Mouse (Mus musculus) skeletal muscle tissue, adult 2 months (tissue): ENCODE data around the gene Kcnh2.

ENCODE experiments used
- DNase-seq: peaks from one replicate; pipeline ENCODE4 v3.0.0-alpha.2; 2012; ENCODE audit warnings: low read depth, low spot score

Kcnh2 gene

GRCm38 (mm10) chr5:24347186-24347875 lies 4.1 kb downstream of the Kcnh2 start:
- no peak for DNase-seq

GRCm38 (mm10) chr5:24346313-24346712 lies 5.1 kb downstream of the Kcnh2 start:
- no peak for DNase-seq

GRCm38 (mm10) chr5:24344477-24345051 lies 6.8 kb downstream of the Kcnh2 start:
- no peak for DNase-seq

GRCm38 (mm10) chr5:24343977-24344436 lies 7.4 kb downstream of the Kcnh2 start:
- DNase-seq, result no peak

DNA sequence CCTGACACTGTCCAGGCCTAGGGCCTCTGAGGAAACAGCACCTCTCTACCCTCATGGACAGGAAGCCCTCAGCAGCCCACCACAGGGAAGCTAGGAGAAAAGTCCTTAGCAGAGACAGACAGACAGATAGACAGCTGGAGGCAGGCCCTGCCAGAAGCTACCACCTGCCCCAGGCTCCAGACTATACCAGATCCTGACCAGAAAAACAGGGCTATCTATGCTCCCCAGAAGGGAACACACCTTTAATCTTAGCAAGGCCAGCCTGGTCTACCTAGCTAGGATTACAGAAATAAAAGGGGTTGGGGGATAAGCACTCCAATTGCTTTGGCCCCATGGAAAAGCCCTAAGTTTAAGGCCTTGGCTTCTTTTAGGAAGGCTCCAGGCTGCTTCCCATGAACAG lies 8.0 kb downstream of the Kcnh2 start:
- no peak for DNase-seq

DNA sequence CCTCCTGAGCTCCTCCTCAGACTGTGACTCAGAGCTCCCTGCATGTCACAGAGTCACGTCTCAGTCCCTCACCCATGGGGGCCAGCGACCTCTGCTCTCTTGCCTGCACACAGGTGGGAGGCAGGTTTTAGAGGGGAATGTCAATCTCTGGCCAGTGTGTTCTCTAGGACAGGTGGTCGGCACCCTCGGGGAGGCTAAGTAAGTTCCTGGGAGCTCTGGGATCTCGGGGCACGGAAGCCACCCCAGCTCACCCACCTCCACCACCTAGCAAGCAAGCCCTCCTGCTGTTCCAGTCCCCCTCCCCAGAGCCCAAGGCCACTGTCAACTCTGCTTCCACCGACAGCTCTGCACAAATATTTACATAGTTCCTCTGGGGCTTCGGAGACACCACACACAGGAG lies 8.4 kb downstream of the Kcnh2 start:
- no peak for DNase-seq

DNA sequence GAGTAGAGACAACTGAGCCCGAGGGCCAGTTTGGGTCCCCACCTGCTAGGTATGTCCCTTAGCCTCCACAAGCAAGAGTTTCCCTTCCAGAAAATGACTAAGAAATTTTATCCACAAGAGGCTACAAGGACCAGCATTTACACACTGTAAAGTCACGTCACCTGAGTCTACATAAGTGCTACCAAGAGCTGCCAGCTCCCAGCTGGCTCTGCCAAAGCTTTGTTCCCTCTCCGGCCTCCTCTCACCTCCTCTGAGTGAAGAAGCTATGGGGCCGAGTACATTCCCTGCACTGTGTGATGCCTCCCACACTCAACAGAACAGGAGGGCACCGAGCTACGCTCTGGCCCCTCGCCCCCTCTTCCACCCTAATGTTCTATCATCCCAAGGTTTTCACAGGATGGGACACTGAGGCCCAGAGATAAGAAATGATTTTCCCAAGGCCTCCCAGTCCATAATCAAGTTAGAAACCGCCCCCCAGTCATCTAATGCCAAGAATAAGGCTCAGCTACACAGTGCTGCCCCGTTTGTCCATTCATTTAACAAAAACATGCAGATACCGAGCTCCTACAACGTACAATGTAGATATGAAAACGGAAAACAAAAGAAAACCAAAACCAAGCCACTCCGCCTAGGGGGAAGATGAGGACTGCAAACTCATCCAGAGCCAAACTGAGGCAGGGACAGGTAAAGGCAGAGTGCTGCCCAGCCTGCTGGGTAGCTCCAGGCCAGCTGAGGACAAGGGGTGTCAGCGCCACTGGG lies 9.0 kb downstream of the Kcnh2 start:
- DNase-seq, result no peak

DNA sequence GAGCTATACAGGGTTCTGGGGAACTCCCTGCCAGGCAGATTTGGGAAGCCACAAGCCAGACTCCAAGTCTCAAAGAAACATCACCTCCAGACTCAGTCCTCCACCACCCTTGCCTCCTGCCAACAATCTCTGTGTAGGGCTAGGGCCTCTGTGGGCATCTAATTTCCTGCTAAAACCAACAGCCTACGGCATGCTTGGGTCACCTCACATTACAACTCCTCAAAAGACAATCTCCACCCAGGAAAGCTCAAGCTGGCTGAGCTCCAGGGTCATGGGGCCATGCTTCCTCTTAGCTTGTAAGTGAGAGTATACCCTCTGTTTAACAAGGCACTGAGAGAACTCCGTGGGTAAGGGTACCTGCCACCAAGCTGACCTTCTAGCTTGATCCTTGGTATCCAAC lies 13.6 kb downstream of the Kcnh2 start:
- DNase-seq, result no peak

DNA sequence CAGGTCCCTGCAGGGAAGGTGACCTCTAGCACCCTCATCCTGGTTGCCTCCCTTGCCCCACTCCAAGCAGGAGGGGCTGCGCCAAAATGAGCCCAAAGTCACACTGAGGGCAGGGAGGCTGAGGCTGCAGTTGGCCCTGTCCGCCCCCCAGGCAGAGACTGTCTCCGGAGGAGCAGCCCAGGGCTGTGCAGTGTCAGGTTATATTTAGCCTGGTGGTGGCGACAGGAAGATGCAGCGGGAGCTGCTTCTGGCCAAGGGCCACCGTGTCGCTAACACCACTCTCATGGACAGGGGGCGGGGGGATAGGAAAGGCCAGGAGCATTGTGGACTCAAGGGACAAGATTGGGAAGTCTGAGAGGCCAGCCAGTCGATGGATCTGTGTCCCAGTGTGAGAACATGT lies 14.0 kb downstream of the Kcnh2 start:
- DNase-seq, result no peak

GRCm38 (mm10) chr5:24335888-24336511 lies 15.4 kb downstream of the Kcnh2 start:
- no peak for DNase-seq

DNA sequence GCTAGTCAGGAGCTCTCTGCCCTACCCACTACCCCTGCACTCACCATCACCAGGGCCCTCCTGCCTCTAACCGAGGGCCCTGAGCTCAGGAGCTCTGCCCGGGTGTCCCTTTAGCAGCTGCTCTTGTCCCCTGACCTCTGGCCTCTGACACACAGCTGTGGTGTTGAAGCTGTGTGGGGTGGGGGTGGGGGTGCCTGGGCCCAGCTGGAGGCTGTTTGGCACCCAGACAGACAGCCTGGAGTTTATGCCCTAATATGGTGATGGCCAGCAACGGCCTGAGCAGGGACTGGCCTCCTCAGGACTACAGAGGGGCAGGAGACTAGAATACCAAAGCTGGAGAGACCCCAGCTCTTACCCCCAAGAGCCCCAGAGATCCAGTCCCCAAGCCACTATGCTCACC lies 16.7 kb downstream of the Kcnh2 start:
- no peak for DNase-seq

- no peak for DNase-seq
Observed at GRCm38 (mm10) chr5:24332401-24332800, 19.0 kb downstream of the Kcnh2 start.

GRCm38 (mm10) chr5:24329965-24330298 lies 21.5 kb downstream of the Kcnh2 start:
- no peak for DNase-seq

DNA sequence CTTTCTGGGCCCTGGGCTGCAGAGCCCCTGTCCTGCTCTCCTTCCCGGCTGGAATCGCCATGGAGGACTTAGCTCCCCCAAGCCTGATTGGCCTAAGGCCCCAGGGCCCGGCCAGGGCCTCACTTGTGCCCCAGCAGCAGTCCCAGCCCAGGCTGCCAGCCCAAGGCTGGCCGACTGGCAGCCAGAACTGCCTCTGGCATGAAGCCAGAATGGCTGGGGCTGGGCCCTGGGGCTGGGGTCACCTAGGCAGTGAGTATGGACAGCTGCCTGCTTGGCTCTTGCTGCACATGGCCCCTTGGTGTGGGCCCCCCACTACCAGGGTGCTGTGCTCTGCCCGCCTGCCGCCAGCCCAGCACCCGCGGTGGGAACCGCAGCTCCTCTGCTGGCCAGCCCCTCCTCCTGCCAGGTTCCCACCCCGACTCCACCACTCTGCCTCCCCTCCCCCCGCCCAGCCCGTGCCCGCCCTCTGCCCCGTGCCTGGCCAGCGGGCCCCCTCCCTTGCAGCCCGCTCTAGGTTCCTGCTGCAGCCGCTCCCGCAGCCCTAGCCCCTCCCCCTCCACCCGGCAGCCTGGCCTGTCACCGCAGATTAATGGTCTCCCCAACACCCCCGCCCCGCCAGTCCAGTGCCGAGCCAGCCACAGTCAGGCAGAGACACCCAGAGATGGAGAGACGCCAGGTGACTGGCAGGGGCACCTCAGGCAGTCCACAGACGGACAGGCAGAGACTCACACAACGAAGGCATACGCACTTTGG lies 22.0 kb downstream of the Kcnh2 start:
- DNase-seq, result peak; percentile 69

DNA sequence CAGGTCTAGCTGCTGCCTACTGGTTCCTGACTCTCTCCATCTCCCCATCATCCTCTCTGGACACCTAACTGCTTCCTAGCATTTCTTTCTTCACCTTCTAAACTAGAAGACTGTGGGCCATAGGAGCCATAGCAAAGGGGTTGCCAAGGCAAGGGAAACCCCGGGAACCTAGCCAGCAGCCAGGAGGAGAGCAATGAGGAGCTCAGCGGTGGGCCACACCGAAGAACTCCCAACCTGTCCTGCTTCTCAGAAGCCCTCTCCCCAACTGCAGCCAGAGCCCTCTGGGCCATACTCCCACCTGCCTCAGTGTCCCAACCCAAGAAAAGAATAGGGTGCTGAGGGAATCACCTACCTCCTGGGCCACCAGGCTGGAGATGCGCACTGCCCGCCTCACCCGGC lies 22.6 kb downstream of the Kcnh2 start:
- no peak for DNase-seq

DNA sequence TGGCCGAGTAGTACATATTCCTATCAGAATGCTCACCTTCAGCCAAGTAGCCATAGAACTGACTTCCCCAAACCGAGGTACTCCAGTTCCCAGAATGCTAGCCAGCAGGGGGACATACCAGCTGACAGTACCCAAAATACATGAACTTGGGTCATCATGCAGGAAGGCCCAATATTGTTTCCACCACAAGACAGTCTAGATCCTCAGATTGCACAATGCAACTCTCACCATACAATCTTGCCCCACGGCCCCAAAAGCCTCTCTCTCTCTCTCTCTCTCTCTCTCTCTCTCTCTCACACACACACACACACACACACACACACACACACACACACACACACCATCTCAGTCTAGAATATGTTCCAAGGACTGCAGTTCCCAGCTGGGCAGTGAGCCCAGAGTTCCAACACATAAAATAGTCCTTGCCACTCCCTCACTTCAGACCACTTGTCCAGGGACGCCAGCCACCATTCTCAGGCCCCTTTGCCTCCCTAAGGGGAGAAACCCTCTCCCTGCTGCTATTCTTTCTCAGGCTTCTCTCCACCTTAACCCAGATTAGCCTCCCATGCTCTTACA lies 24.5 kb downstream of the Kcnh2 start:
- no peak for DNase-seq

GRCm38 (mm10) chr5:24326166-24326841 lies 25.1 kb downstream of the Kcnh2 start:
- no peak for DNase-seq

DNA sequence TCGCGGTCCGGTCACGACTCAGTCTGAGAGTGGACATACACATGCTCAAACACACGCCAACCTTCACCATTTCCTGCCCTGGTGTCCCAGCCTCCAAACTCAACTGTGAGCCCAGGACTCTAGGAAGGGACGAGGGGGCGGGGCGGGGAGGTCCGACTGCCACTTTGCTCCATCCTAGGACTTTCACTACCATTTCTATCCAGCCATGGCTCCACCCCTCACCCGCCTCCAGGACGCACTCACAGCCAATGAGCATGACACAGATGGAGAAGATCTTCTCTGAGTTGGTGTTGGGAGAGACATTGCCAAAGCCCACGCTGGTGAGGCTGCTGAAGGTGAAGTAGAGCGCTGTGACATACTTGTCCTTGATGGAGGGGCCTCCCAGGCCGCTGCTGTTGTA lies 26.2 kb downstream of the Kcnh2 start:
- no peak for DNase-seq

DNA sequence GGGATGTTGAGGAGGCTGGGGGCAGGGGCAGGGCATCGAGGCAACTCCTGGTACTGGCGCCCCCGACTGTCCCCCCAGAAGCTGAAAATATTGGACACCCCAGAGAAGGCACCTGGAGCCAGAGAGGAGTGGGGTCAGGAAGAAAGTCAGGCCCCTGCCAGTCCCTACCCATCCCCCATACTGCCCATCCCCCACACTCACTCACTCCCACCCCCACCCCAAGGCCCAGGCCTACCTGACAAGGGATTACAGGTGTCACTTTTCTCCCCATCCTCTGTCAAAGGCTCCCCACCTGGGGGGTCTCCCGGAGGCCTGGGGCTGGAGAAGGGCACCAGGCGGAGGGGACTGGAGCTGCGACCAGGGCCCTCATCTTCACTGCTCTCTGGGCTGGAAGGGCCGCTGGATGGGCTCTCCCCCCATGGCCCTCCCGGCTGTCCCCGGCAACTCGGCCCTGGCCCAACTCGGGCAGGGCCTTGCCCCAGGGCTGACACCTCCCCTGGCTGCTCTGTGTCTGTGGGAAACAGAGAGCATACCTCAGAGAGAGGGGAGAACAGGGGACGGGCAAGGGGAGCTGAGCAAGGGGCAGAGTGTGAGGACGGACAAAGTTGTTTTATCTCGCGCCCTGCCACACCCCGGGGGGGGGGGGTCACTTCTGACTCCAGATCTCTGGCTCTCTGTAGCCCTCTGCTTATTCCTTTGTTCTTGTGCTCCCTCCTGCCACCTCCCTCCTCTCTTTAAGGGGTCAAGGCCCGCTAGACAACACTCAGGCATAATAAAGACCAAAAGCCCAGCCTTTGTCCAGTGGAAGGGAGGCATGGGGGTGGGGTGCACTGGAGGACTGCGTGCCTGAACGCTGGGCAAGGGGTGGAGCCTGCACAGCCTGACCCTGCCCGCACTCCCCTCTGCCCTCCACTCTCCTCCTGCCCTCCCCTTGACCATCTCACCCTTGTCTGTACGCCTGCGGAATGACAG lies 29.4 kb downstream of the Kcnh2 start:
- DNase-seq, result no peak

GRCm38 (mm10) chr5:24320894-24321293 lies 30.5 kb downstream of the Kcnh2 start:
- no peak for DNase-seq
